Mouse (Mus musculus) lung, postnatal 0 days (tissue): ENCODE measurements around the gene Parvb. TPM values are rescaled to one million over a fixed set of nuclear protein-coding genes. Genes with fewer than 3 reads are reported as not detected.
"Not testable (repeated sequence)": the region's sequence is repeated elsewhere in the genome, so short reads cannot be mapped to it uniquely, and the experiment has no call there.

ENCODE experiments used
- ATAC-seq: fragments of 200-750 bp; cut with Nextera tagmentation; 2 replicates; pipeline ENCODE4 v1.8.0; 2017; ENCODE audit warnings: moderate library complexity
- DNase-seq: peaks from one replicate; pipeline ENCODE4 v3.0.0-alpha.2; 2016; ENCODE audit warnings: low spot score
- H3K27ac ChIP-seq: fragments of 300-500 bp; sonication (generic); 2 replicates; pipeline ENCODE4 v1.5.1; 2014; ENCODE audit warnings: antibody characterized with exemption, mild to moderate bottlenecking, low read length, mixed read lengths
- H3K27me3 ChIP-seq: fragments of 300-500 bp; sonication (generic); replicated peaks from 2 replicates; pipeline ENCODE4 v1.6.1; 2014; ENCODE audit warnings: low read length, mixed read lengths; ENCODE audit not compliant: insufficient read depth
- H3K36me3 ChIP-seq: fragments of 300-500 bp; sonication (generic); 2 replicates; pipeline ENCODE4 v1.6.1; 2014; ENCODE audit warnings: low read length, mixed read lengths; ENCODE audit not compliant: insufficient read depth
- H3K4me1 ChIP-seq: fragments of 300-500 bp; sonication (generic); 2 replicates; pipeline ENCODE4 v1.6.1; 2014; ENCODE audit warnings: antibody characterized with exemption, low read depth, low read length, mixed read lengths; ENCODE audit not compliant: insufficient read depth
- H3K4me2 ChIP-seq: fragments of 300-500 bp; sonication (generic); replicated peaks from 2 replicates; pipeline ENCODE4 v1.6.1; 2014; ENCODE audit warnings: low read depth, mild to moderate bottlenecking, low read length, moderate library complexity, mixed read lengths
- H3K4me3 ChIP-seq: fragments of 300-500 bp; sonication (generic); 2 replicates; pipeline ENCODE4 v1.5.1; 2014; ENCODE audit warnings: low read depth, low read length
- H3K9ac ChIP-seq: fragments of 300-500 bp; sonication (generic); replicated peaks from 2 replicates; pipeline ENCODE4 v1.6.1; 2014; ENCODE audit warnings: low read depth, mild to moderate bottlenecking
- H3K9me3 ChIP-seq: fragments of 300-500 bp; sonication (generic); 2 replicates; pipeline ENCODE4 v1.6.1; 2016; ENCODE audit warnings: low read length, mixed read lengths
- CTCF ChIP-seq: IDR thresholded peaks from 2 replicates; pipeline ENCODE4 v1.5.1; 2016; ENCODE audit warnings: antibody characterized with exemption, mild to moderate bottlenecking
- EP300 ChIP-seq: IDR thresholded peaks from 2 replicates; pipeline ENCODE4 v1.6.1; 2016; ENCODE audit warnings: antibody characterized with exemption, mild to moderate bottlenecking, control low read depth
- WGBS: fragments of 180-500 bp; shearing (Covaris S2); extraction: QIAGEN DNeasy Blood & Tissue Kit; methylation state at CpG from one replicate; pipeline ENCODE4 v1.1.7; 2014; 5-methylcytosine and 5-hydroxymethylcytosine counted together
- polyA plus RNA-seq: library from polyadenylated mRNA; unstranded; fragments of >200 nt; fragmentation: Nextera tagmentation; extraction: Ambion mirVana; gene quantifications from 2 replicates; pipeline ENCODE4 v1.2.1, GENCODE M21; 2015

The Parvb gene
- polyA plus RNA-seq, 1 experiment from 2014 or later, result 8.5 TPM

DNA sequence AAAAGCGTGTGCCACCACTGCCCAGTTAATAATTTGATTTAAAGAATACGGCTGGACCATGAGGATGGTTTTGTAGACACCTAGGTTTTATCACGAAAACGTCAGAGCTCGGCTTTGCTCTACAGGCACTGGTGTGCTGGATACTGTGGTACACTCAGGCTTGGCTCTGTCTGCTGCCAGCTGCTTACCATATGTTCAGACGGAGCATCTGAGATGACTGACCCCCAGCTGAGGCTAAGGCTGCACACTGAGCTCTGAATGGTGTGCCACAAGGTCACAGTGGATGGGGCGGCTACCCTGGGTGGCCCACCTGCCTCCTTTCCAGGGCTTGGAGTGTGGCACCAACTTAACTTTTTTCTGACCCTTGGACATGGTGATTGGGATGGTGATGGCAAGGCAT lies 53.6 kb downstream of the Parvb start:
- no peak overlapping the region for H3K4me2 ChIP-seq
- H3K27me3 ChIP-seq, result no peaks in the 10 kb centered on the region
- H3K9ac ChIP-seq, result no peak overlapping the region
- WGBS, result 79% methylated on average over 7 of the region's 7 CpGs
- H3K27ac ChIP-seq, result no peak overlapping the region
- no peaks in the 10 kb centered on the region for H3K4me1 ChIP-seq
- H3K4me3 ChIP-seq, result no peak overlapping the region
- H3K36me3 ChIP-seq, result no peaks in the 10 kb centered on the region
- no peaks in the 10 kb centered on the region for H3K9me3 ChIP-seq
- DNase-seq, result no peak
- no peak for ATAC-seq
- TF ChIP-seq CTCF, result no peak

DNA sequence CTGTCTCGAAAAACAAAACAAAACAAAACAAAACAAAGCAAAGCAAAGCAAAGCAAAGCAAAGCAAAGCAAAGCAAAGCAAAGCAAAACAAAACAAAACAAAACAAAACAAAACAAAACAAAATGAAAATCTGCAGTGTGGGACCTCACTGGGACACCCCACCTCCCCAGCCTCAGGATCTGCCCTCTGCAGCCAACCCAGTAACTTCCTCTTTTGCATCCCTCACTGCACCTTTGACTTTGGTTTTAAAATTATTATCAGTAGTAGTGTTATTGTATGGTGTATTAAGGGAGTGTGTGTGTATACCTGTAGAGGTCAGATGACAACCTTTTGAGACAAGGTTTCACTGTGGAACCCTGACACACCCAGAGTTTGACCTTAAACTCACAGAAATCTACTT lies 57.1 kb downstream of the Parvb start:
- H3K4me1 ChIP-seq, H3K27ac ChIP-seq, H3K9me3 ChIP-seq, H3K4me3 ChIP-seq, H3K36me3 ChIP-seq, DNase-seq, ATAC-seq, H3K9ac ChIP-seq, H3K4me2 ChIP-seq, H3K27me3 ChIP-seq: not testable (repeated sequence)
- 90% methylated on average over 1 of the region's 1 CpGs for WGBS

DNA sequence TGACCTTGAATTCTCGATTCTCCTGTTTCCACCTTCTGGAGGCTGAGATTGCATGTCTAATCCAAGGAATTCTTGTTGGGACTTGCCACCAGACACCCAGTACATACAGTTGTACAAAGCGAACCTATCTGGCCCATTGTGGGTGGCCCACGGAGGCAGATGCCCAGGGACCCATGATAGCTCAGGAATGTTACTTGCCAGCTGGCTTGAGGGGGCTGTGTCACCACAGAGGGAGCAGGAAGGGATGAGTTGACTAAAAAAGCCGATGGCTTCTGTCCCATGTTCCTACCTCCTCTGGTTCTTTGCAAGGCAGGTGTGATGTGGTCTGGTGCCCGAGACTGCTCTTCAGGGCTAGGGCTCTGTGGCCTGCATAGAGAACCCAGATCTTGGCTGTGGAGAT lies 59.3 kb downstream of the Parvb start:
- TF ChIP-seq EP300 (no peak), CTCF (no peak)
- no peak overlapping the region for H3K4me2 ChIP-seq
- no peak overlapping the region for H3K4me3 ChIP-seq
- H3K27ac ChIP-seq, result no peak overlapping the region
- H3K27me3 ChIP-seq, result no peaks in the 10 kb centered on the region
- H3K4me1 ChIP-seq, result no peaks in the 10 kb centered on the region
- no peak overlapping the region for H3K9ac ChIP-seq
- H3K9me3 ChIP-seq, result no peaks in the 10 kb centered on the region
- ATAC-seq (no peak), DNase-seq (no peak)
- 85% methylated on average over 5 of the region's 5 CpGs for WGBS
- H3K36me3 ChIP-seq, result no peaks in the 10 kb centered on the region

DNA sequence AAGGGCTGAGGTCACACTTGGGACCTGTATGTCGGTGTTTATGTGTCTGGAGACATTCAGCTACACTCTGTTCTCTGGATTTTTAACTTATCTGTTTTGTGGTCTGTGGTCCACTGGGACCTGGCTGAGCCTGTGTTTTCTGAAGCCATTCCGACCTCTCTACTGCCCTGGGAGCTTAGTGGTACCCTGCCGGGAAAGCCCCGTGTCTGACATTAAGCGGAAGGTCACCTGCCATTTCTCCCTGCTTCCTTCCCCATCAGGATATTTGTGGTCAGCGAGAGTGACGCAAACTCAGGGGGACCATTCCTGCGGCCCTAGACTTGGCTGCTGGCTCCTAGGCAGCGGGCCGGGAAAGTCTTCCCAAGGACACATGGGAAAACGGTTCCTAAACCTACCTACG lies 61.7 kb downstream of the Parvb start:
- Histone ChIP-seq H3K9ac (no peak overlapping the region), H3K27ac (no peak overlapping the region), H3K4me2 (no peak overlapping the region), H3K36me3 (no peaks in the 10 kb centered on the region), H3K4me3 (no peak overlapping the region), H3K4me1 (no peaks in the 10 kb centered on the region), H3K27me3 (no peaks in the 10 kb centered on the region), H3K9me3 (no peaks in the 10 kb centered on the region)
- no peak for DNase-seq
- ATAC-seq, result no peak
- WGBS, result 81% methylated on average over 12 of the region's 12 CpGs
- TF ChIP-seq EP300, result no peak
- TF ChIP-seq CTCF, result no peak

DNA sequence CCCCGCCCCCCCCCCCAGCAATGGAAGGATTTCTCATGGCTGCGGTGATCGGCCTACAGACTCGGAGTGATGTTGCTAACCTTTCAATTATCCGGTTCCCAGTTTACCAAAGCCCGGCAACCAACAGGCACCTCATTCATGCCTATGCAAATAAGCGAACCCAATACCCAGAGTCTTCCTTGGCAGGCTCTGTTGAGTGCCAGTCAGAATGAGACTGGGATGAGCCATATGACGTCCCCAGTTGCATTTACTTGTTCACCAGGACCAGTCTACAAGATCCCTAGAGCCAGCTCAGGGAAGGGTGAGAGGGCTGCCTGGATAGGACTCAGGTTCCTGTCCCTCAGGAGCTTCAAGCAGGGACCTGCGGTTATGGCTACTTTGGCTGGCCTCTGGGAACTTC lies 62.5 kb downstream of the Parvb start:
- DNase-seq (no peak), ATAC-seq (no peak)
- Histone ChIP-seq H3K36me3 (no peaks in the 10 kb centered on the region), H3K27ac (no peak overlapping the region), H3K4me3 (no peak overlapping the region), H3K4me1 (no peaks in the 10 kb centered on the region), H3K9ac (no peak overlapping the region), H3K9me3 (no peaks in the 10 kb centered on the region), H3K4me2 (no peak overlapping the region), H3K27me3 (no peaks in the 10 kb centered on the region)
- WGBS, result 85% methylated on average over 9 of the region's 9 CpGs
- TF ChIP-seq EP300, result no peak
- no peak for TF ChIP-seq CTCF

DNA sequence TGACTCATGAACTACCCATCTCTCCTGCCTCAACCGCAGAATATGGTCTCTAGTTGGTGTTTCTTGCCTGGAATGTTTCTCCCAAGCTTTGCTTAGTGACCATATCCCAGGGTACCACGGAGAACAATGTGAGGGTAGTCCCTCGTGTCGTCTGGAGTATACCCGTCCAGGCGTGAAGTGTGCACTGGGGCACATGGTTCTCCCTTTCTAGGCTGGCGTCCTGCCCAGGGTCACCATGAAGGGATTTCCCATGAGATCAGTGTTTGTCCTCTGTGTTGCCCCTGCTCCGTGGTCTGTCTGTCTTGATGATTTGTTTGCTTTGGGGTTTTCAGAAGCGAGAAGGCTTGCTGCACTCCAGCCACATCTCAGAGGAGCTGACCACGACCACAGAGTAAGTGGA lies 63.4 kb downstream of the Parvb start:
- 58% methylated on average over 10 of the region's 10 CpGs for WGBS
- TF ChIP-seq CTCF (no peak), EP300 (no peak)
- no peak overlapping the region for H3K4me2 ChIP-seq
- no peak overlapping the region for H3K4me3 ChIP-seq
- no peaks in the 10 kb centered on the region for H3K4me1 ChIP-seq
- ATAC-seq (no peak), DNase-seq (no peak)
- no peaks in the 10 kb centered on the region for H3K9me3 ChIP-seq
- H3K9ac ChIP-seq, result no peak overlapping the region
- H3K27me3 ChIP-seq, result no peaks in the 10 kb centered on the region
- H3K27ac ChIP-seq, result no peak overlapping the region
- no peaks in the 10 kb centered on the region for H3K36me3 ChIP-seq

DNA sequence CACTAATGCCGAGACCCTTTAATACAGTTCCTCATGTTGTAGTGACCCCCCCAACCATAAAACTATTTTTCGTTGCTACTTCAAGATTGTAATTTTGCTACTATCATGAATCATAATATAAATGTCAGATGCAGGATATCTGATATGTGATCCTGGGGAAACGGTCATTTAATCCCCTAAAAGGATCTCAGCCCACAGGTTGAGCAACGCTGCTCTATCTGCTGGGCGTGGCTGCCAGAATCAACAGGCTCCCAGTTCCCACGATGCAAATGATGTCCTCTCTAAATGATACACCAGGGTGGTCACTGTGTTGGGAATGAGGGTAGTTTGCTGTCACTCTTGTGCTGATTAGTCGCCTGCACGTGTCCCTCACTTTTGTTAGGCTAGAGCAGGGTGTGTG lies 65.6 kb downstream of the Parvb start:
- Histone ChIP-seq H3K27me3 (no peaks in the 10 kb centered on the region), H3K4me2 (no peak overlapping the region), H3K4me3 (no peak overlapping the region), H3K27ac (no peak overlapping the region), H3K36me3 (no peaks in the 10 kb centered on the region), H3K9ac (no peak overlapping the region), H3K4me1 (no peaks in the 10 kb centered on the region), H3K9me3 (no peaks in the 10 kb centered on the region)
- WGBS, result 63% methylated on average over 8 of the region's 8 CpGs
- no peak for DNase-seq
- TF ChIP-seq CTCF (no peak), EP300 (no peak)
- ATAC-seq, result no peak
